Mouse (Mus musculus): Measurements from ENCODE around the gene Dedd. TPM values are rescaled to one million over a fixed set of nuclear protein-coding genes. Genes with fewer than 3 reads are reported as not detected.

Dedd gene
- total RNA-seq (2023): 10 to 100 TPM; 32.7 to 39.0 TPM

DNA sequence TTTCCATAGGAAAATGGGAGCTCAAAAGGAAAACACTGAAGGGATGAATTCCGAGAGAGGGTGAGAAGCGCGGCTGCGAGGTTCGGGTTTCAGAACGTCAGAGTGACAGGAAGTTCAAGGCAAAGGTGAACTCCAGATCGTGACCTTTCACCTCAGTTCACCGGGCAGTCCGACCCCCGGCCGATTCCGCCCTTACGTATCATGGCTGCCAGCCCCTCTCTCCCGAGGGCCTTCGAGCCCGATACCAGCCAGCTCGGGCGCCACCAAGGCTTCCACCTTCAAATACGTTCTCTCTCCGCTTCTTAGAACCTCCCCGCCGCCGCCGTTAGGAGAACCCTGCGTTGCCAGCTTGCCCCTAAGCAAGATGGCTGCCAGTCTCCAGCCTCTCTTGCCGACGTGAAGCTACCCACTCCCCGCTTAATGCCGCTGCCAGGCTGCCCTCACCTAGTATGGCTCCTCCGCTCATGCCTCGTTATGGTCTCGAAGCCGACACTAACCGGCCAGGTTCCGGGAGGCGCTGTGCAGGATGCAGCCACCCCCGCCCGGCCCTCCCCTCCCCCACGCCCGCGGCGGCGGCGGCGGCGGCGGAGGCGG is at the start of gene Dedd:
Gene Dedd, plus strand, starts transcription at position 307 of the 594 bp plus-strand sequence.

DNA sequence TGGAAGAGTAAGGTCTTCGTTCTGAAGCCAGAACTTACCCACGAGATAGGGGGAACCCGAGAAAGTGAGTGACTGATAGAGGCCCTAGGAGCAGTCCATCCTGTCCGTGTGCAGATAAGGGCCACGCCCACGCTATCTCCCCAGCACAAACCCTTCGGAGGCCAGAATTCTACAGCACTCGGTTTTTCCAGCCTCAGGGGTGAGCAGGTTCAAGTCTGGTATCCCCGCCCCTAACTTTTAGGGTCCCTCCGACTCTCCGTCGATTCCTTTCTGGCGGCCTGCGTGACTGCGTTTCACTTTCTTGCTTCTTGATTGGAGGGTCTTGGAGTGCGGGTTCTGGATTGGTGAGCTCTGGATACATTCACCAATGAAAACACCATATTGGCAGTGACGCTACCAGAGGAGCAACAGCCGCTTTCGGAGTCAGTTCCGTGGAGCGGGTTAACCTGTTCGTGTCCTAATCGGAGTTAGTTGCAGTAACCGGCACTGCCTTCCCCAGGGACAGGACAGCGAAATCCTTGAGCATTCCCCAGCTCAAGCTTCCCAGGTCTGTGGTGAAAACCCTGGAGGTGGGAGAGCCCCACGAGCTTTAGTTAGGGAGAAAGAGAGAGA is 47.9 kb upstream of the Dedd start, which contains the start of gene Ppox:
Gene Ppox, minus strand, starts transcription at position 271 of the 612 bp plus-strand sequence.

DNA sequence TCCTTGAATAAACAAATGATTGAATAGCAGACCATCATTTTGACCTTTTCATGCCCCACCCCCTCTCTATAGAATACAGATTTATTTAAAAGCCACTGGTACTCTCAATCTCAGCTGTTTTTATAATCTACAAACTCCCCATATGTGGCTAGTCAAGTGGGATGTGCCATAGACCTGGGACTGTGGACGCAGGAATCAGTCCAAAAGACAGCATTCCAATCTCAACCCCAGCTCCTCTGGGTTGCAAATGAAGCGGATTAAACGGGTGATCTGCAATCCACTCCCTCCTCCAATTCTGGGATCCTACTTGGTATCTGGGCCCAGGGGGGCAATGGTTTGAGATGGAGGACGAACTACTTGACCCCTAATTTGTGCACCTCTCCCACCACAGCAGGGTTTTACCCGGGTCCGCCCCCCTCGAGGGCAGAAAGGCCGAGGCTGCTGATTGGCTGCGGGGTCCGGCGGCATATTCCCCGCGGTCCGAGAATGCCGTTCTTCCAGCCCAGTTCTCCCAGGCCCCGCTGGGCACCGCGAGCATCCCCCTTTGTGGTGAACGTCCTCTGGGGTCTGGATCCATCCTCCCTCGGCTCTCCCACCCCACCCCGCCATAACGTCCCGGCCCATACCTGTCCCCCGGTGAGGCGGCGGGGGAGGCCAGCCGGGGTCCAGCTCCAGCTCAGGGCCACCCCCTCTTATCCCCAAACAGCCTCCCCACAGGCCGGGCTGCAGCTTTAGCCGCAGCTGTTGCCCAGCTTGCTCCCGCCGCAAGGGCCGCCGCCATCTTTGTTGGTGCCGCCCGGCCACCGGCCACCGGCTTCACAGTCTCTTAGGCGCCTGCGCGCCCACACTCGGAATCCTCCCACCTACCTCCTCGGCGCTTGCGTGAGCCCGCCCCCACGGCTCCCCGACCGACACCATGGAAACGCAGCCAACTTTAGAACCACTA is 41.5 kb upstream of the Dedd start, which contains the start of gene Usp21:
Gene Usp21, minus strand, starts transcription at position 856 of the 946 bp plus-strand sequence.

DNA sequence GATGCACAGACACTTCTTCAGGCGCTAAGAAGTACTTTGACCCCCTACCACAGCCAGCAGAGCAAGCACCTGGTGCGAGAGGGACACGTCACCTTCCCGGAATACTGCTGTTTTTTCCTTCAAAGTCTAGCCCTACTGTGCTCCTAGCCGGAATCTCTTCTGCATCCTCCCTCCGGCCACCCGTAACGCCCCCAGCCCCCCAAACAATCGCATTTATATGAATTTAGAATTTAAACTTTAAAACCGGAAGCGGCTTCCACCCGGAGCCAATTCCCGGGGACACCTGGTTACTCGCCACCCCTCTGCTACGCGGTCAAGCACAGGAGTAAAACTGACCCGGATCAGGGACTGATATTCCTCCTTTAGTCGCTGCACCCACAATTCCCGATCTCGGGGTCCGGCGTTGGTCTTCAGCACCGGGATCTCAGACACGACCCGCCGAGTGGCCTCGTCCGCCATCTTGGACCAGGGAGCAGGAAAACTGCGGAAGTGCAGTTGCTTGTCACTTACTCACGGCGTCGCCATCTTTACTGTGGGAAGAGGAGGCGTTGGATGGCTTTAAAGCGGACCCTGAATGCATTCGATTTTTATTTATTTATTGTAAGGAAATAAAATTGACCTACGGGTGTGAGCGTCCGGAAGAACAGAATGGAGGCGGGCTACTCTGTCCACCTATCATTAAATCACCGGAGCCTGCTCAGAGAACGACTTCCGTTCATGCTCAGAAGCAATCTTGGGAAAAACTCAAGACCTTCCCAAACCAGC is 34.5 kb upstream of the Dedd start, which contains the start of gene Ufc1:
Gene Ufc1, minus strand, starts transcription at position 727 of the 765 bp plus-strand sequence.

DNA sequence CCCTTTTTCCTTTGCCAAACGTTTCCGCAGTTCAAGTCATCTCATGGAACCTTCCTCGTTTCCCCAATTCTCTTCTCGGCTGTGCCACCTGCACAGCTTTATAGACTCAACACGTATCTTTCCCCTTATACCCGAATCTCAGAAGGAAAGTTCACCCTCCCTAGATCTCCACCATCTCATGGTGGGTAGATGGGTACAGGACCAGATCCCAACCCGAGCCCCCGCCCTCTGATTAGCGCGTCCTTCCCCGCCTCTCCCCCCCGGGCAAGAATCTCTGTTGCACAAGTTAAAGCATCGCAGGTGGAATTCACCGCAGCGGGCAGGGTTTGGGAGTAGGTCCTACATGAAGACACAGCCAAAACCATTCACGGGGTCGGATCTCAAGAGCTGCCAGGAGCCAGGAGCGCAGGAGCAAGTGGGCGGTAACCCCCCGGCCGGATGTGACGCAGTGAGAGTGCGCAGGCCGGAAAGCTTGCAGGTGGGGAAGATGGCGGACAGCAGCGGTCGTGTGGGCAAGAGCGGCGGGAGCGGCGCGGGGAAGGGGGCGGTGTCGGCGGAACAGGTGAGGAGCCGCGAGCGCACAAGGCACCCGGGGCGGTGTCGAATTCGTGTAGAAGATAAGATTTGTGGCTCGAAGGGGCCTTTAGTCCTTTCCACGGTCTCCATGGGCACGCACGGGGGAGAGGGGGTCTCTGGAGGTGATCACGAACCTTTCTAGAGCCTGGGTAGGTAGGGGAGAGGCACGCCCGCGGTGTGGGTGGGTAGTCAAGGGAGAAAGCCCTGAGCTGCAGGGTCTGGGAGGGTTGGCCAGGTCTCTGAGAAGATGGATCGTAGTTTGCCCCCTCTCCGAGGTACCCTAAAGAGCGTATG is 16.5 kb downstream of the Dedd start, which contains the start of the genes Nit1 and Pfdn2:
Gene Nit1, minus strand, starts transcription at position 422 of the 870 bp plus-strand sequence.
Gene Pfdn2, plus strand, starts transcription at position 446 of the 870 bp plus-strand sequence.

DNA sequence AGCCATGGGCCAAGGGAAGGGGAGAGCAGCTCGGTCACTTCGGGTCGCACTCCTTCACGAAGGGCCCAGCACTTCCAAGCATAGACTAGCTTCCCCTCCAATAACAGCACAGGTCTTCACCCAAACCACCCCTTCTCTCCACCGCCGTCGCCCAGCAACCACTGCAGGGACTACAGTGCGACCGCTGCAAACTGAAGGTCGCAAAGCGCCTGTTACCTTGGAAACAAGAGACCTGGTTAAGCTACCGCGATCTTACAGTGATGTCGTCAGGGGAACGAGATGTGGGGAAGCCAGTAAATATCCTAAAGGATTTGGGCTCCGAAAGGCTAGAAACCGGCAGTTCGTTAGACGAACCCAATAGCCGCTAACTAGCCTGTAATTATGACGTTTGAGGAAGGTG is 31.7 kb downstream of the Dedd start, which contains the start of gene Klhdc9:
Gene Klhdc9, minus strand, starts transcription at position 143 of the 400 bp plus-strand sequence.

DNA sequence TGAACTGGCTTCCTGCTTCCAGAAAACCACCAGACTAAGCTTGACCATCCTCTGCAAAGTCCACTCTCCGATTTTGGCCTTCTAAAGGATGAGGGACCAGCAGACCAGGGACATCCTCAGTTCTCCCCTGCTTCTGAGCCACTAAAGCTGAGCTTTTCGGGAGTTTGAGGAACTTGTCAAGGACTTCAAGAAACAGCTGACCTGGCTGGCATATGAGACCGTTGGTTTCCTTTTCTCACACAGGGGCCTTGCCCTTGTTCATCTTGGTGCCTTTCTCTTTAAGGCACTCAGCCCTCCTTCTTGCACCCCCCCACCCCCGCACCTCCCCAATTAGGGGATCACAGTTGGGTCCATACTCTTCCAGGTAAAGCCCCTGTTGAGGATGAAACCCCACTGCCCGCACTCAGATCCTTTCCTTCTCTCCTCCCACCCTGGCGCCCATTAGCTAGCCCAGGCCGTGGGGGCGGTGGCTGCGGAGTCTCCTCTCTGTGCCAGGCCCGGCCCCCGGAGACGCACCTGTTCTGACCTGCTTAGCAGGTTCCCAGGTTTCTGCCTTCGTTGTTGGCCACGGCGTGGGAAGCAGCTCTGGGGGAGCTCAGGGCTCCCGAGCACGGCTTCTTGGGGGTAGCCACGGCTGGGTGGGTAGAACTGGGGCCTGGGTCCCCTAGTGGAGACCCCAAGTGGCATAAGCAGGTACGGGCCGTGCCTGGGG is 41.1 kb downstream of the Dedd start, which contains the start of gene Nectin4:
Gene Nectin4, plus strand, starts transcription at position 255 of the 712 bp plus-strand sequence.

DNA sequence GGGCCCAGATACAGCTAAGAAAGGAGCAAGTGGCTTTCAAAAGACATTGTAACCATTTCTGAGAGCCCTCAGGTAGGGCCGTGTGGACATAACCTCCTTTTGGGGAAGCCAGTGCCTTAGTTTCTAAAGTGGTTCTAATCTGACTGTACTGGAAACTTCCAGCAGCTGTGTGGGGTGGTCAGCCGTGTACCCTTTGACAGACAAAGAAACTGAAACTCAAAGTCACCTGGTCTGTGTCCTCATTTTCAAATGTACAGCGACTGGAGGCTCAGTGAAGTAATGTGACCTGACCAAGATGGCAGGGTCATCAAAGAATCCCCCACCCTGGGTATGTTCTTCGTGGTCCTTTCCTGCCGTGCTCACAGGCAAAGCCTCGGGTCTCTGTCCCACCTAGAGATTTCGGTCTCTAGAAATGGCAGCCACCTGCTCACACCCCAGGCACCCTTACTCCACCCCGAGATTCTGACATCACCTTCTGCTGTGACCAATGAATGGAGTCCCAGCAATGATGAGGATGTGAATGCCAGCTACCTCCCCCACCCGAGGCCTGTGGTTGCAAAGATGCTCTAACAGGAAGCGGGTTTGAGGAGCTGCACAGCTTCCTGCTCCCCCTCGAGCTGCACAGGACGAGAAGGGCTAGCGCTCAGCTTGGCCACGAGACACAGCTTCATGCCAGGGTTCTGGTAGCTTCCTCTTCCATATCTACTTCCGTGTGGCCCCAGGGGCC is 59.6 kb downstream of the Dedd start, which contains the start of gene Arhgap30:
Gene Arhgap30, plus strand, starts transcription at position 579 of the 727 bp plus-strand sequence.

Other genes starting within 250 kb of the Dedd start
- not detected for gene Cfap126, start 215.2 kb upstream of the Dedd start, total RNA-seq (2023)
- gene Sdhc, start 178.5 kb upstream of the Dedd start, total RNA-seq (2023): 100 to 1,000 TPM; 106 to 111 TPM
- not detected for gene Mpz, start 178.4 kb upstream of the Dedd start, total RNA-seq (2023)
- not detected for gene Pcp4l1, start 132.9 kb upstream of the Dedd start, total RNA-seq (2023)
- gene Nr1i3, start 115.2 kb upstream of the Dedd start, total RNA-seq (2023): not detected
- gene Tomm40l, start 106.6 kb upstream of the Dedd start, total RNA-seq (2023): 10 to 100 TPM; 25.7 to 28.9 TPM
- not detected for gene Apoa2, start 104.1 kb upstream of the Dedd start, total RNA-seq (2023)
- gene Fcer1g, start 94.8 kb upstream of the Dedd start, total RNA-seq (2023): 1 to 10 TPM; 7.7 to 8.1 TPM
- under 1 TPM in 1 of 2 experiments, not detected in 1; 0.12 TPM for gene Adamts4, start 78.7 kb upstream of the Dedd start, total RNA-seq (2023)
- 100 to 1,000 TPM; 121 to 130 TPM for gene Ndufs2, start 77.8 kb upstream of the Dedd start, total RNA-seq (2023)
- 10 to 100 TPM; 79.2 to 92.2 TPM for gene B4galt3, start 58.8 kb upstream of the Dedd start, total RNA-seq (2023)
- 10 to 100 TPM; 51.6 to 65.3 TPM for gene Ppox, start 48.0 kb upstream of the Dedd start, total RNA-seq (2023)
- 10 to 100 TPM; 53.0 to 56.2 TPM for gene Usp21, start 41.2 kb upstream of the Dedd start, total RNA-seq (2023)
- 10 to 100 TPM; 48.0 to 48.5 TPM for gene Ufc1, start 34.1 kb upstream of the Dedd start, total RNA-seq (2023)
- gene Nit1, start 16.5 kb downstream of the Dedd start, total RNA-seq (2023): 10 to 100 TPM; 23.7 to 25.1 TPM
- gene Pfdn2, start 16.5 kb downstream of the Dedd start, total RNA-seq (2023): 10 to 100 TPM; 66.7 to 68.1 TPM
- gene Klhdc9, start 31.7 kb downstream of the Dedd start, total RNA-seq (2023): under 1 TPM; 0.36 to 0.47 TPM
- not detected for gene Nectin4, start 41.0 kb downstream of the Dedd start, total RNA-seq (2023)
- gene Arhgap30, start 59.8 kb downstream of the Dedd start, total RNA-seq (2023): 100 to 1,000 TPM; 224 to 247 TPM
- gene Usf1, start 82.2 kb downstream of the Dedd start, total RNA-seq (2023): 100 to 1,000 TPM in 1 of 2 experiments, 10 to 100 TPM in 1; 99.1 to 103 TPM
- 1 to 10 TPM; 6.0 to 8.0 TPM for gene Tstd1, start 89.7 kb downstream of the Dedd start, total RNA-seq (2023)
- under 1 TPM in 1 of 2 experiments, not detected in 1; 0.92 TPM for gene F11r, start 108.4 kb downstream of the Dedd start, total RNA-seq (2023)
- gene Alyref2, start 174.3 kb downstream of the Dedd start, total RNA-seq (2023): 1 to 10 TPM; 6.1 to 6.6 TPM
- gene Itln1, start 206.1 kb downstream of the Dedd start, total RNA-seq (2023): not detected
- gene Cd244a, start 230.0 kb downstream of the Dedd start, total RNA-seq (2023): 1 to 10 TPM; 2.4 to 3.6 TPM